Mouse (Mus musculus) left cerebral cortex, adult 6 months (tissue): ENCODE measurements around the gene Arhgdig. TPM values are rescaled to one million over a fixed set of nuclear protein-coding genes. Genes with fewer than 3 reads are reported as not detected.

Experiments
- long read RNA-seq, 2 experiments: library from polyadenylated mRNA; unstranded; transcript quantifications; one replicate each; pipeline ENCODE4 v2.0.0; 2019 to 2020
- polyA plus RNA-seq: library from polyadenylated mRNA; unstranded; fragments of <200 nt; fragmentation: Nextera tagmentation; gene quantifications from 2 replicates; pipeline ENCODE4 v1.2.3, GENCODE M21; 2021

The Arhgdig gene
- polyA plus RNA-seq = 168 and 200 TPM in 2 replicates
- long read RNA-seq, experiment 1, transcript Arhgdig-201 (6 exons, 1,032 nt) = major isoform, 47 of 63 reads
- long read RNA-seq, experiment 1, partial matches to known transcripts = 1 of 63 reads
- long read RNA-seq, experiment 1, other reads (novel, unspliced or antisense) = 13 of 63 reads
- long read RNA-seq, experiment 2, transcript Arhgdig-201 (6 exons, 1,032 nt) = major isoform, 130 of 157 reads
- long read RNA-seq, experiment 2, partial matches to known transcripts = 7 of 157 reads
- long read RNA-seq, experiment 2, other reads (novel, unspliced or antisense) = 18 of 157 reads

DNA sequence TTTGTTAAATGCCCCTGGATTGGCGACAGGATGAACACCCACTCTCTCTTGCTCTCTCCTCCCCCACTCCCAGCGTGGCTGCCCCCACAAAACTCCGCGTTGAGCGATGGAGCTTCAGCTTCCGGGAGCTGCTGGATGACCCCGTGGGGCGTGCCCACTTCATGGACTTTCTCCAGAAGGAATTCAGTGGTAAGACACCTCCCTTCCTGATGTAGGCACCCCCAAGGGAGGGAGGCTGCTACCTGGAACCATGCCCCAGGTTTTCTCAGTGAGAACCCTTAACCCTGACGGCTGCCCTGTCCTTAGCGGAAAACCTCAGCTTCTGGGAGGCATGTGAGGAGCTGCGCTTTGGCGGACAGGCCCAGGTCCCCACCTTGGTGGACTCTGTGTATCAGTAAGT, at the start of gene Arhgdig:
Arhgdig (minus strand) TSS at position 101 of the 400 bp plus-strand sequence.

DNA sequence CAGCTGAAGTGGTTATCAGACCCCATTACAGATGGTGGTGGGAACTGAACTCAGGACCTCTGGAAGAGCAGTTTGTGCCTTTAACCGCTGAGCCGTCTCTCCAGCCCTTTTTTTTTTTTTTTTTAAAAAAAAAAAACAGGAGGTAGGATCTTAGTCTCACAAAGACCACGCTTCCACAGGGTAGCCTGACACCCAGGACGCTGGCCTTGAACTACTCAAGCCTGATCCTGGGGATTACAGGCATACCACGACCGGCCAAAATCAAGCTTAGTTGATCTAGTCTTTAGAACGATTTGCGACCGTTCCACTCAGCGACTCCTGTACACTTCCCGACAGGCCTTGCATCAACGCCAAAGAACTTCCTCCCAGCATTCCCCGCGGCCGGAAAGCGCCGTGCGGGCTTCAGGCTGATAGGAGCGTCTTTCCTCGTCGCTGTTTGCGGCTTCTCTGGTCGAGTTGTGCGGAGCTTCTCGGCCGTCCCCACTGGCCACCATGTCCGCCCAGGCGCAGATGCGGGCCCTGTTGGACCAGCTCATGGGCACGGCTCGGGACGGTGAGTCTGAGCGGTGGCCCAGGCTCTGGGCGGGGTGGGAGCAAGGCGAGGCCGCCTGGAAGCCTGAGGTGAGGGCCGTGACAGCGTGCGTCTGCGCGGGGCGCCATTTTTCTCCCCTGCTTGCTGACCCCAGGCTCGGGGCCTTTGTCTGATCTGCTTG, 45.1 kb upstream of the Arhgdig start, which contains the start of gene Luc7l:
Luc7l (plus strand) TSS at position 358 of the 713 bp plus-strand sequence.

DNA sequence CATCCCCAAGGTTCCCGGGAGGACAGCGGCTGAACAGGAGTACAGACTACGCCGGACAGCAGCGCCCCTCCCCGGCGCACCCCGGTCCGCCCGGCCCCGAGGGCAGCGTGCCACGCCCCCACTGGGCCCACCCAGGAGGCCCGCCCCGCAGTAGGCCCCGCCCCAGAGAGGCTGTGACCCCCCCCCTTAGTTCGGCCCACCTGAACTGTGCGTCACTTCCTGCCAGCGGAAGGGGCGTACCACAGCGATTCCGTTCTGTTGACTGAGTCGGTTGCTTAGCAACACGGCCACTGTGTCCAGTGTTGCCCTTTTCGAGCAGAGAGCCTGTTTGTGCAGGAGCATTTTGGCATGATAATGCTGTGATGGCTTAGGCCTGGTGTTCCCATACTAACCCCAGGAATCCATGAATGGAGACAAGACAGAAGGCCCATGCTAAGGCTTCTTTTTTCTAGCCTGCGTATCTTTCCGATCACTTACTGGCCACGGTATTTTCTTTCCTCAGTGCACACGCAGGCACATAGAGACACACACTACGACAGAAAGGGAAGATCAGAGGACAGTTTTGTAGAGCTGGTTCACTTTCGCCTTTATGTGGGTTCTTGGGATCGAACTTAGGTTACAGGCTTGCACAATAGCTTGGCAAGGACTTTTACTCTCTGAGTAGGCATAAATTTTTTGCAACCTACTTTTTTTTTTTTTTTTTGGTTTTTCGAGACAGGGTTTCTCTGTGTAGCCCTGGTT, 36.7 kb upstream of the Arhgdig start, which contains the start of gene Fam234a:
Fam234a (minus strand) TSS at position 142 of the 741 bp plus-strand sequence.

DNA sequence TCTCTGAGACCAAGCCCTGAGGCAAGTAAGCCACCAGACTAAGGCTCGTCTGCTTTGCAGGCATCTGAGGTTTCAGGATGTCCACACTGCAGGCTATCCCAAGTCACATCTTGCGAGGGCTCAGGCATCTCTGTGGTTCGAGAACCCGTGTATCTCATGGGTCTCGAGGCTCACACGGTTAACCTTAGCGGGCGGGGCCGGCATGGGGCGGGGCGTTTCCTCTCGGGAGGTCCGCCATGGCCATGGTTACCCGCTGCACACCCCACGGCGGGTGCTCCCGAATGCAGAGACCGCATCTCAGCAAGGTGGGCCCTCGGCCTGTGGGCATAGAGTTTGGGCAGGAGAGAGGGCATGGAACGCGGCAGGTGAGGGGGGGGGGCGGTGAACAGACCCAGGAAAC, 4.8 kb downstream of the Arhgdig start, which contains the start of gene Rgs11:
Rgs11 (plus strand) TSS at position 215 of the 400 bp plus-strand sequence.

DNA sequence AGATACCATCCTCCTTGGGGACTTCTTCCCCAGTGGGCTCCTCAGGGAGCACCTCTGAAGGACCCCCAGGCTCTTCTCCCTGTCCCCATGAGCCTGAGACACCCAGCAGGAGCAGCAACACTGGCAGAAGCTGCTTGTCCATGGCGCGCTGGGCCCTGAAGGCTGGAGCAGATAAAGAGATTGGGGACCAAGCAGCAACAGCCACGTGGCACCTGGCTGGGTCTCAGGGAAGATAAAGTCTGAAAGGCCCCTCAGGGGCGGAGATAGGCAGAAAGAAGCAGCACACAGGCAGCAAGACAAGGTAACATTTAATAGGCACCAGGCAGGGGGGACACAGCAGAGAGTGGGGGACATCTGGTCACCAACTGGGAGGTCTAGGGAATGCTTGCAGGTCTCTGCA, 8.7 kb downstream of the Arhgdig start, which contains the start of gene Pdia2:
Pdia2 (minus strand) TSS at position 196 of the 400 bp plus-strand sequence.

Other genes with a start within 250 kb of the Arhgdig start
- 9.2 and 14.4 TPM in 2 replicates for gene Capn15, start 222.0 kb downstream of the Arhgdig start, polyA plus RNA-seq
- 7.5 and 13.3 TPM in 2 replicates for gene Rab11fip3, start 138.2 kb downstream of the Arhgdig start, polyA plus RNA-seq
- 39.5 and 46.4 TPM in 2 replicates for gene Decr2, start 117.4 kb downstream of the Arhgdig start, polyA plus RNA-seq
- 6.0 and 6.4 TPM in 2 replicates for gene Nme4, start 112.2 kb downstream of the Arhgdig start, polyA plus RNA-seq
- 3.1 TPM in 2 replicates for gene Tmem8, start 94.5 kb downstream of the Arhgdig start, polyA plus RNA-seq
- 164 and 186 TPM in 2 replicates for gene Mrpl28, start 84.3 kb downstream of the Arhgdig start, polyA plus RNA-seq
- gene Axin1, start 69.1 kb downstream of the Arhgdig start, polyA plus RNA-seq = 2.6 and 2.9 TPM in 2 replicates
- not detected in 2 replicates for gene Pdia2, start 8.7 kb downstream of the Arhgdig start, polyA plus RNA-seq
- 5.3 and 6.0 TPM in 2 replicates for gene Rgs11, start 4.8 kb downstream of the Arhgdig start, polyA plus RNA-seq
- gene Fam234a, start 36.5 kb upstream of the Arhgdig start, polyA plus RNA-seq = 15.5 and 15.8 TPM in 2 replicates
- 24.5 and 26.8 TPM in 2 replicates for gene Luc7l, start 45.1 kb upstream of the Arhgdig start, polyA plus RNA-seq
- 4.3 and 8.0 TPM in 2 replicates for gene Neurl1b, start 207.0 kb upstream of the Arhgdig start, polyA plus RNA-seq